Mouse (Mus musculus) heart, embryonic 15.5 days (tissue): Measurements from ENCODE around the gene Abhd5. TPM values are rescaled to one million over a fixed set of nuclear protein-coding genes. Genes with fewer than 3 reads are reported as not detected.
A peak's percentile ranks its signal among the peaks of the same experiment; 100 is the strongest.

Source experiments
- ATAC-seq: fragments of 200-750 bp; cut with Nextera tagmentation; replicated peaks from 2 replicates; pipeline ENCODE4 v1.8.0; 2017; ENCODE audit warnings: low read depth, moderate TSS enrichment; ENCODE audit not compliant: insufficient number of reproducible peaks, insufficient read depth, low FRiP score
- H3K27ac ChIP-seq: fragments of 300-500 bp; sonication (generic); 2 replicates; pipeline ENCODE4 v1.5.1; 2015; ENCODE audit warnings: mild to moderate bottlenecking, inconsistent platforms
- H3K27me3 ChIP-seq: fragments of 300-500 bp; sonication (generic); 2 replicates; pipeline ENCODE4 v1.6.1; 2015; ENCODE audit warnings: inconsistent platforms
- H3K36me3 ChIP-seq: fragments of 300-500 bp; sonication (generic); 2 replicates; pipeline ENCODE4 v1.6.1; 2015; ENCODE audit warnings: mild to moderate bottlenecking, inconsistent platforms
- H3K4me1 ChIP-seq: fragments of 300-500 bp; sonication (generic); replicated peaks from 2 replicates; pipeline ENCODE4 v1.6.1; 2015; ENCODE audit warnings: inconsistent platforms
- H3K4me2 ChIP-seq: fragments of 300-500 bp; sonication (generic); 2 replicates; pipeline ENCODE4 v1.6.1; 2015; ENCODE audit warnings: inconsistent platforms, mild to moderate bottlenecking, moderate library complexity
- H3K4me3 ChIP-seq: fragments of 300-500 bp; sonication (generic); 2 replicates; pipeline ENCODE4 v1.5.1; 2015; ENCODE audit warnings: mild to moderate bottlenecking, inconsistent platforms
- H3K9ac ChIP-seq: fragments of 300-500 bp; sonication (generic); 2 replicates; pipeline ENCODE4 v1.6.1; 2015; ENCODE audit warnings: mild to moderate bottlenecking, inconsistent platforms
- H3K9me3 ChIP-seq: fragments of 300-500 bp; sonication (generic); replicated peaks from 2 replicates; pipeline ENCODE4 v1.6.1; 2016; ENCODE audit warnings: inconsistent platforms
- WGBS: fragments of 180-500 bp; shearing (Covaris S2); methylation state at CpG from one replicate; pipeline ENCODE4 v1.1.7; 2015; ENCODE audit warnings: mixed read lengths; 5-methylcytosine and 5-hydroxymethylcytosine counted together
- polyA plus RNA-seq: library from polyadenylated mRNA; unstranded; fragments of >200 nt; fragmentation: Nextera tagmentation; extraction: Ambion mirVana; gene quantifications from 2 replicates; pipeline ENCODE4 v1.2.1, GENCODE M21; 2015

Abhd5 gene
- polyA plus RNA-seq, 1 experiment from 2014 or later = 20.4 TPM

DNA sequence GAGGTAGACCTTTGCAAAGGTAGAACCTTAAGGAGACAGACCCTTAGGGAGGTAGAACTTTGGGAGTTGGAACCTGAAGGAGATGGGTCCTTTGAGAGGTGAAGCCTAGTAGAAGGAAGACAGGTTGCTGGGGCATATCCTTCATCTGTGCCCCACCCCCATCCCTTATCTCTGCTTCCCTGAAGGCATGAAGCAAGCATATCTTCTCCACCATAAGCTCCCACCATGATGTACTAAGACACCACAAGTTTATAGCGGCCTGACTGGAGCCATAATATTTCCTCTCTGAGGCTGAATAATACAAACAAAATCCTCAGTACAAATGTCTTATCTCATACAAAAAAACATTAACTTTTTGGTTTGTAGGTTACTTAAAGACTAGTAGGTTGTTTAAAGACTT is 3.5 kb upstream of the Abhd5 start:
- H3K4me2 ChIP-seq = no peak overlapping the region
- ATAC-seq = no peak

DNA sequence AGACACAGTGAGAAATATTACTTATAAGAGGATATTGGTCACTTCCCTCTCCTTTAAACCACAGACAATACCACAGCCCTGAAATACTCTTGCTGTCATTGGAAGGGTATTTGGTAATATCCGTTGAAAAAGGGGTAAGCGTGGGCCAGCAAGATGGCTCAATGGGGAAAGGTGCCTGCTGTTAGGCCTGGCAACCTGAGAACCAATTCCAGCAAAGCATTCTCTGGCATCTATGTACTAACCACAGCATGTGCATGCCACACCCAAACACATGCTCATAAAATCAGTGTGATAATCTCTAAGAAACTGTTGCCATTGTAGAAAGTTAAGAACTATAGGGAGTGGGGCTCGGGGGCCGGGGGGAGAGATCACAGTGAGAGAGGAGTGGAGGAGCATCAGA is 2.1 kb upstream of the Abhd5 start:
- Histone ChIP-seq H3K4me2 (no peak overlapping the region), H3K4me3 (no peak overlapping the region), H3K27ac (no peak overlapping the region), H3K27me3 (no peaks in the 10 kb centered on the region), H3K9me3 (no peaks in the 10 kb centered on the region), H3K4me1 (peaks cover 14% of the 10 kb centered on the region), H3K36me3 (no peaks in the 10 kb centered on the region), H3K9ac (no peak overlapping the region)
- no peak for ATAC-seq
- WGBS = 81% methylated on average over 4 of the region's 4 CpGs

More for the DNA sequence above, 3.5 kb upstream of the Abhd5 start:
- Histone ChIP-seq H3K4me1 (peaks cover 11% of the 10 kb centered on the region), H3K27me3 (no peaks in the 10 kb centered on the region), H3K36me3 (no peaks in the 10 kb centered on the region), H3K9me3 (no peaks in the 10 kb centered on the region), H3K4me3 (no peak overlapping the region), H3K9ac (no peak overlapping the region), H3K27ac (no peak overlapping the region)
- WGBS = 79% methylated on average over 1 of the region's 1 CpGs

DNA sequence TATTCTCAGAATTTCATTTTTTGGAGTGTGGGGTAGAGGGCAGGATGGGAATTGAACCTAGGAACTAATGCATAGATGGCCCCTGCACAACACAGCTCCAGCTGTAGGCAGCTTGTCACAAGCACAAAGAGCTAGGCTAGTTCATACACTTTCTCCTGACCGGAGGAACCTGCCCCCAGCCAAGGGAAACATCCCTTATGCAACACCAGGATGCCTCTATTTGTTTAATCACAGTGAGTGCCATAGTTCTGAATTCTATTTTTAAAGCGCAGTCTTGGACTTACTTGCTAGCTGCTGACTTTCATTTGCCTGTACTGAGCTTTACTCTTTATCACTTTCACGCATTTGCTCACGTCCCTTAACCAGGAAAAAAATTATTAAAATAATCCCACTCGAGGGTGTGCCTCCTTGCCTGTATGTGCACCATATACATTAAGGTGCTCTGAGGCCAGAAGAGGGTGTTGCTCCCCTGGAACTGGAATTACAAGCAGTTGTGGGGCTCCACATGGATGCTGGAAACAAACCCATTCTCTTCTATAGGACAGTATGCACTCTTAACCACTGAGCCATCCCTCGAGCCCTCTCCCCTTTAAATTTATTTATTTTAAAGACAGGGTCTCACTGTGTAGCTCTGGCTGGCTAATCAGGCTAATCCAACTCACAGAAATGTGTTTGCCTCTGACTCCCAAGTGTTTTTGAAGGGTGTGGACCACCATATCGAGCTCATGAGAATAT is 845 bp upstream of the Abhd5 start:
- H3K4me3 ChIP-seq = peak overlapping the region; percentile 71

DNA sequence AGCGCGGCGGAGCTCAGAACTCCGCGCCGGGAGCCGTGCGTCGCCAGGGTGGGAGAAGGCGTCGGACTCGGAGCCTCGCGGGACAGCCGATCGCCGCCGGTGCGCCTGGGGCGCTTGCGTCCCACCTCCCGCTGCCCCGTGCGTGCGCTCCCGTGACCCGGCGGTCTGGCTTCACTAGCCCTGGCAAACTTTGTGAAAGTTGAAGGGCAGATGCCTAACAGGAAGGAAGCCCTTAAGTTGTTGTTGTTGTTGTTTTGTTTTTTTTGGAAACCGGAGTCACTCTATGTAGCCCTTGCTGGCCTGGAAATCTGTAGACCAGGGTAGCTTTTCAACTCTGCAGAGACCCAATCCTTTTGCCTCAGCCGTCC is 601 bp downstream of the Abhd5 start:
- H3K4me2 ChIP-seq = peak overlapping the region; percentile 81
- no peak; the same call in 1 of the 2 replicates for ATAC-seq
- peak overlapping the region; percentile 82 for H3K27ac ChIP-seq
- H3K4me3 ChIP-seq = peak overlapping the region; percentile 71
- WGBS = under 1% methylated on average over 30 of the region's 30 CpGs
- H3K4me1 ChIP-seq = peaks cover 14% of the 10 kb centered on the region
- no peaks in the 10 kb centered on the region for H3K36me3 ChIP-seq
- no peaks in the 10 kb centered on the region for H3K27me3 ChIP-seq
- peak overlapping the region; percentile 73 for H3K9ac ChIP-seq
- no peaks in the 10 kb centered on the region for H3K9me3 ChIP-seq

More for the DNA sequence above, 845 bp upstream of the Abhd5 start:
- peak overlapping the region; percentile 82; the same call in 1 of the 2 replicates for H3K27ac ChIP-seq
- no peaks in the 10 kb centered on the region for H3K27me3 ChIP-seq
- ATAC-seq = no peak
- peaks cover 14% of the 10 kb centered on the region for H3K4me1 ChIP-seq
- 66% methylated on average over 7 of the region's 7 CpGs for WGBS
- H3K4me2 ChIP-seq = peak overlapping the region; percentile 81
- H3K9me3 ChIP-seq = no peaks in the 10 kb centered on the region
- H3K36me3 ChIP-seq = no peaks in the 10 kb centered on the region
- H3K9ac ChIP-seq = no peak overlapping the region

DNA sequence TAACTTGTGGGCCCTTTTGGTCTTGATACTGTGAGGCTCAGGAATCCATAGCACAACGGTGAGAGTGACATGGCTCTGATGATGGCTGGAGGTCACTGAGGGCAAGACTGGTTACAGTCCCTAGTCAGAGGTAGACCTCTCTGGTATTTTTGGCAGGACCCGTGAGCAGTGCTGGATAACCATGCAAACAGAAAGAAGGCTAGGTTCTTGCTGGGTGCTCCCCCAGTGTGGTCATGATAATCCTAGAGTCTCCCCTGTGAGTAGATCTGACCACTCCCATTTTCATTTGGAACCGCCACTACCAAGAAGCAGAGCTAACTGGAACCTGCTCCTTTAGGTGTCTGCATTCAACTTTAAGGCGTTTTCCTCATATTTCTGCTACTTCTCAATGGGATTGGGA is 1.5 kb downstream of the Abhd5 start:
- Histone ChIP-seq H3K4me1 (peaks cover 14% of the 10 kb centered on the region), H3K36me3 (no peaks in the 10 kb centered on the region), H3K9me3 (no peaks in the 10 kb centered on the region), H3K27ac (no peak overlapping the region), H3K4me2 (peak overlapping the region; percentile 8; the same call in 1 of the 2 replicates), H3K27me3 (no peaks in the 10 kb centered on the region), H3K9ac (no peak overlapping the region), H3K4me3 (no peak overlapping the region)
- 72% methylated on average over 4 of the region's 4 CpGs for WGBS
- no peak for ATAC-seq

DNA sequence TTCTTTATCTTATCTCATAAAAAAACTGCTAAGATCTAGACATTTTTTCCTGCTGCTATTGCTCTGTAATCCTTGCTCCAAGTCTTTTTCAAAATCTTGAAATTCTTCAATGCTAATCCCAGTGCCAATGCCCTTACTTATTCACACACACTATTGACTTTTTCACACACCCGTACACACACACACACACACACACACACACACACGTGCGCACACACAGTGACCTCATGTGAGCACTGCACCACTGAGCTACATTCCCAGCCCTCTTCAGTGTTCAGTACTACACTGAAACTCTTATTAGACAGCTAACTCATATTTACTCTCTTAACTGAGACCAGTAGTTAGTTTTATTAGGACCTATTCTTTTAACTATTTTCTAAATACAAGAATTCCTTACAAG is 2.8 kb downstream of the Abhd5 start:
- no peaks in the 10 kb centered on the region for H3K36me3 ChIP-seq
- no peaks in the 10 kb centered on the region for H3K9me3 ChIP-seq
- H3K4me3 ChIP-seq = no peak overlapping the region
- WGBS = 83% methylated on average over 3 of the region's 3 CpGs
- H3K27ac ChIP-seq = no peak overlapping the region
- H3K9ac ChIP-seq = no peak overlapping the region
- H3K27me3 ChIP-seq = no peaks in the 10 kb centered on the region
- H3K4me2 ChIP-seq = no peak overlapping the region
- H3K4me1 ChIP-seq = peaks cover 14% of the 10 kb centered on the region
- no peak for ATAC-seq

DNA sequence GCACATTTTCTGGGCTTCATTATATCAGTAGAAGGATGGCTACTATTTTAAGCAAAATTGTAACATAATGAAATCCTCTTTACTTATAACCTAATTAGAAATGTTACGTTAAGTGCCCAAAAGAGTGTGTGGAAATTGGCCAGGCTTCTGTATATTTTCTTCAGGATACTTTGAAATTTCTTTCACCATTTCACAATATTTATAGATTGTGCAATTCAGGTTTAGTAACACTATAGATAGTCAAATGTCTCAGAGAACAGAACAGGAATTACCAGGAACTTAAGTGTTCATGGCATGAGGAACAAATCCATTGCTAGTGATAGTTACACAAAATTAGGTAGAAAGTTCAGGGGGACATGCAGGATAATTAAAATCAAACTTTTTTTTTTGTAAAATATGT is 5.7 kb downstream of the Abhd5 start:
- WGBS = 89% methylated on average over 1 of the region's 1 CpGs
- Histone ChIP-seq H3K4me3 (no peak overlapping the region), H3K9me3 (no peaks in the 10 kb centered on the region), H3K27me3 (no peaks in the 10 kb centered on the region), H3K4me1 (peaks cover 6% of the 10 kb centered on the region), H3K9ac (no peak overlapping the region), H3K27ac (no peak overlapping the region), H3K4me2 (no peak overlapping the region), H3K36me3 (no peaks in the 10 kb centered on the region)
- no peak for ATAC-seq

DNA sequence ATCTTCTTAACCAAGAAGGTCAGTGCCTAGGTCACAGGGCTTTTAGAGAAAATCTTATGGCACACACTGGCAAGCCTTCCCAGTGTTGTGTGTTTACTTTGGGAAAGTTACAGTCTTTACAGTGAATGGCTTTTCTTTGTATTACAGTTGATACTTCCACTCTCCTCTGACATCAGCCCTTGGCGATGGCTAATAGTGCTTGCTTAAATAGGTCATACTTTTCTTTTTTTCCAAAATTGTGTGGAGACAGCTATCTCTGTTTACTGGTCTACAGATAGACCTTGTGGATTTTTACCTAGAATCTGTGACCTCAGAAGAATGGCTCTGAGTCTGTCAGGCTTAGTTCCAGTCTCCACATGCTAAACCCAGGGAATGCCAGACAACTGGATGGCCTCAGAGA is 6.2 kb downstream of the Abhd5 start:
- Histone ChIP-seq H3K27me3 (no peaks in the 10 kb centered on the region), H3K4me2 (no peak overlapping the region), H3K4me3 (no peak overlapping the region), H3K27ac (no peak overlapping the region), H3K36me3 (no peaks in the 10 kb centered on the region), H3K9me3 (no peaks in the 10 kb centered on the region), H3K4me1 (peaks cover 6% of the 10 kb centered on the region), H3K9ac (no peak overlapping the region)
- 79% methylated on average over 1 of the region's 1 CpGs for WGBS
- ATAC-seq = no peak

DNA sequence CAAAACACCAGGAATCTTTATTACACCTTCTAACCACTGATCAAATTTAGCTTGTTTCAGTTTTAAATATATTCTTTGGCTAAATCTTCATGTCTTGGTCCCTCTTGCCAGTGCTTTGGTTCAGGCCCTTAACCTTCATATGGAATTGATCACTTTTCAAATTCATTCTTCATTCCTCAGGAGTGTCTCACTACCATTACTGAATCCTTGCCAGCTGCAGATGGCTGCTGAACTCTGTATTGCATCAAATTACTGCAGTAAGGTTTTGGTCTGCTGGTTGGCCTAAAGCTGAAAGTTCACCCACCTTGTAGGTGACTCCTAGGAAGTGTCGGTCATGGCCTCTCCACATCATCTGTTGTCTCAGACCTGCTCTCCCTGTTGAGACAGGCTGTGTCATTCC is 12.8 kb downstream of the Abhd5 start:
- WGBS = 95% methylated on average over 1 of the region's 1 CpGs
- Histone ChIP-seq H3K9ac (no peak overlapping the region), H3K4me1 (no peaks in the 10 kb centered on the region), H3K4me2 (no peak overlapping the region), H3K9me3 (no peaks in the 10 kb centered on the region), H3K27me3 (no peaks in the 10 kb centered on the region), H3K36me3 (no peaks in the 10 kb centered on the region), H3K4me3 (no peak overlapping the region), H3K27ac (no peak overlapping the region)
- ATAC-seq = no peak

DNA sequence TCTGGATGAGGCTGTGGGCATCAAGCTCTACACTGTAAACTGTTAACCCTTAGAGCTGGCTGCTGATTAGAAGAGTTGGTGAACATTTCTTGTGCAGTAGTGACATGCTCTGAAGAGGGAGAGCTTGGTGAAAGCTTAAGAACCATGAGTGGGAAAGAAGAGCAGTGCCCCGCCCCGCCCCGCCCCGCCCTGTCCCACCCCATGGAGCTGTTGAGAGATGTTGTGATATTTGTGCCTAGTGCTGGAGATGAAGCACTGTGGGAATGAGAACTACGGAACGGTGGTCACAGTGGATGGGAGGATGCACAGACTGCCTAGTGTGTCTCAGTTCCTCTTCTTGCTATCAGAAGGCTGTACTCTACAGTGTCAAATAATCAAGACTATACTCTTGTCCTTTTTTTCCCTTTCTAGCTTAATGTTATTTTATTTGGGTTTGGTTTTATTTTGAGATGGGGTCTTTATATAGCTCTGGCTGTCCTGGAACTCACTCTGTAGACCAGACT is 18.9 kb downstream of the Abhd5 start:
- no peaks in the 10 kb centered on the region for H3K27me3 ChIP-seq
- H3K9ac ChIP-seq = no peak overlapping the region
- no peak overlapping the region for H3K4me3 ChIP-seq
- H3K36me3 ChIP-seq = no peaks in the 10 kb centered on the region
- WGBS = 88% methylated on average over 6 of the region's 6 CpGs
- no peak overlapping the region for H3K27ac ChIP-seq
- ATAC-seq = no peak
- no peak overlapping the region for H3K4me2 ChIP-seq
- no peaks in the 10 kb centered on the region for H3K4me1 ChIP-seq
- H3K9me3 ChIP-seq = no peaks in the 10 kb centered on the region

DNA sequence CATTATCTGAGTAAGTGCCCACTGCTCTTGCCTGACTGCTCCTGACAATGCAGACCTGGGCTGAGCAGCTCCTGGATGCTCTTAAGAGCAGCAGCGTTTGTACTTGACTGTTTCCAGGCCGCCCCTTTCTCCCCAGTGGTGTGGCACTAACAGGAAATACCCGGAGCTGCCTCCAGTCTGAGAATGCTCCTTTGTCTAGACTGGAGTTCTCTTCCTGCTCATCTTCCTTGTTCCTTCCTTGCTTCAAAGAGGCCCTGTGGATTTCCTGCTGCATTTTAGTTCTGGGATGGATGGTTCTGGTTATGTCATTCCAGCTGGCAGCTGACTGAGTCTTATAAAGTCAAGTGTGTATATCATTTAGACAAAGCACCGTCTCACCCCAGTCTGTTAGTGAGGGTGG is 21.1 kb downstream of the Abhd5 start:
- H3K4me2 ChIP-seq = no peak overlapping the region
- WGBS = 25% methylated on average over 4 of the region's 4 CpGs
- no peak overlapping the region for H3K27ac ChIP-seq
- ATAC-seq = no peak
- H3K27me3 ChIP-seq = no peaks in the 10 kb centered on the region
- no peak overlapping the region for H3K4me3 ChIP-seq
- H3K9ac ChIP-seq = no peak overlapping the region
- no peaks in the 10 kb centered on the region for H3K4me1 ChIP-seq
- H3K36me3 ChIP-seq = no peaks in the 10 kb centered on the region
- H3K9me3 ChIP-seq = no peaks in the 10 kb centered on the region

DNA sequence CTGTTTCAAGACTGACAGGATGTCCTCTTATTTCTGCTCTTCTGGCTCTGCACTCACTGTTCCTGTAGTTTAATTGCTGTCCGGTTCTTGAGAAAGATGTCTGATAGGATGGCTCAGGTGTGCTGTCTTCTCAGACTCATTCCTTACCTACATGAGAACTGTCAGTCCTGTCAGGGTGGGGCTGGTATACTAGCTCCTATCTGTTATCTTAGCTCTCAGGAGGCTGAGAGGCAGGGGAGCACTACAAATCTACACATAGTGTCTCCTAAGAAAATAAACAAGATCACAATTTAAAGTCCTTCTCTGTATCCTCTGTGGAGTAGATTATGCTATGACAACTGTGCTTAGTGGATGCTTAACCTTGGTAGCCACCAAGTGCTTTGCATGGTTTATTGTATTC is 21.6 kb downstream of the Abhd5 start:
- H3K27ac ChIP-seq = no peak overlapping the region
- ATAC-seq = no peak
- H3K9me3 ChIP-seq = no peaks in the 10 kb centered on the region
- H3K4me3 ChIP-seq = no peak overlapping the region
- 49% methylated on average over 1 of the region's 1 CpGs for WGBS
- no peaks in the 10 kb centered on the region for H3K4me1 ChIP-seq
- H3K36me3 ChIP-seq = no peaks in the 10 kb centered on the region
- H3K4me2 ChIP-seq = no peak overlapping the region
- H3K27me3 ChIP-seq = no peaks in the 10 kb centered on the region
- H3K9ac ChIP-seq = no peak overlapping the region
